Mouse (Mus musculus): ENCODE data around the gene Dlx4.

GRCm38 (mm10) chr11:95149462-95150268 lies 3.6 kb upstream of the Dlx4 start:
- TF ChIP-seq CTCF (IDR thresholded peaks at IDR 0.05): no peak
- no peak for TF ChIP-seq EP300 (IDR thresholded peaks at IDR 0.05)

Measured in lung, postnatal 0 days (tissue).